Mouse (Mus musculus): ENCODE measurements at regions not wholly inside any gene's neighbourhood (a gene's known extent, or its start where the extent isn't known, plus 50 kb on each side); places are given as distances from the start of the nearest gene placed in this dataset.

DNA sequence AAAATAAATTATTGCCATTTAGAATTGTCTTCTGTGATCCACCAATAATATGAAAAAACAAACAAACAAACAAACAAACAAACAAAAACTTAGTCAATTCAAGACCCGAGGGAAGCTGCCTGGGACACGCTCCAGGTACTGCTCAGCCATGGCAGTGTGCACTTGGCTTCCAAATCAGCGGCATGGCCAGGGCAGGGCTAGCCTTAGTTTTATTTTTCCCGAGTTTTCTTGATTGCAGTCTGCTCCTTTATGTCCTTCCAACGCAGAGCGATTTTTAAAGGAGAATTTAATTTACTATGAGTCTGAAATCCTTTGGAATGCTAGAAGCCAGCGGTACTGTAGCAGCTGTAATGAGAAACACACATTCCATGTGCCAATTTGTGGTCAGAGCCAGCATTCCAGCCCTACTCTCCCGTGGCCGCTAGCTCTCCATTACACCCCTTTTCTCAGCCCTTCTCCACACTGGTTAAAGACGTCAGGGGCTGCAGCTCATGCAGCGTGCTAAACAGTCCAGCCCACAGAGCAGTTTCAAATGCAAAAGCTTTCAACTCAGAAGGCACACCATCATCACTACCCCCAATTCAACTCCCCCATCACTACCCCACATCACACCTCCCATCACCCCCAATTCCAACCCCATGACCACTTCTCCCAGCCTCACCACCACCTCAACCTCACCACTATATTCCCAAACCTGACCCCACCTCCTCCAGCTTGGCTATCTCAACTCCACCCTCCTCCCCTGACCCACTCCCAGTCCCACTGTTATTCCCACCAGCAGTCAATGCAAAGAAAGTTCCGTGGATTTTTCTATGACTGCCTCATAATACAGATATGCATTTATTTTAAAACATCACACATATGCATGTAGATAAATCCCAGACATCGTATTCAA, 187.9 kb upstream of the Gas1 start:
- no peak for DNase-seq (ENCODE audit: low spot score in 2 of 2)

GRCm38 (mm10) chr13:60369216-60369615, 192.1 kb upstream of the Gas1 start:
- no peak for DNase-seq (ENCODE audit: low spot score in 2 of 2)

DNA sequence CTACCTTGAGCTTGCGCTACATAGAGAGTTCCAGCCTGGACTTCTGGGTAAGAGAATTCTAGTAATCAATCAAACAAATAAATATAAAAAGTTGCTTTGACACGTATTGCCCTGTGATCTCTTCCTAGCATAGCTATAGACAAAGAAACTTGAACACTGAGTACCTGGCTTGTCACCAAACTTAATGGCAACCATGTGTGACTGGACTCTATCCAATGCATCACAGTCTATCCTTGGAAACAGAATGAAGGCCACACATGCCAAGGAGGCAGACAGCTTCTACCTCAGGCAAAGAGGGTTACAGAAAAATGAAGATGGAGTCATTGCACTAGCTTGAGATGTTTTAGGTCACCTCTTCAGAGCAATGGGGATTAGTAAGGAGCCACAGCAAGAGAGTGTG, 194.5 kb upstream of the Gas1 start:
- DNase-seq (ENCODE audit: low spot score in 2 of 2): no peak

DNA sequence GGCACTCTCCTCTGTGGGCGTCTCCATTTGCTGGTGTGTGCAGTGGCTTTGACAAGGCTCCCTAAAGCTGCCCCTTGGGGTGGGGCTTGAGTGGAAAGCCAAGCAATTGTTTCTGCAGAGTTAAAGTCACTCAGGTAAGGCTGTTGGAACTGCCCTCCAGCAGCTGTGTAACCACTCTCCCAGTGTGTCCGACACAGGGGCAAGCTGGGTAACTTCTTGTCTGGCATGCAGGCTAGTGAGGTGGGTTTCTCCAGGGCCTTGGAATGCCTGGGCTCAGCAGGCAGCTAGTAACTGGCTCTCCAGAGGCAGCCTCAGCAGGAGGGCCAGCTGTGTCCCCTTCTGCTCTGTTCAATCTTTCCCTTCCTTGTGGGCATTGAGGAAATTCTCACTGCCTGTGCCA, 199.5 kb upstream of the Gas1 start:
- no peak for DNase-seq (ENCODE audit: low spot score in 2 of 2)

DNA sequence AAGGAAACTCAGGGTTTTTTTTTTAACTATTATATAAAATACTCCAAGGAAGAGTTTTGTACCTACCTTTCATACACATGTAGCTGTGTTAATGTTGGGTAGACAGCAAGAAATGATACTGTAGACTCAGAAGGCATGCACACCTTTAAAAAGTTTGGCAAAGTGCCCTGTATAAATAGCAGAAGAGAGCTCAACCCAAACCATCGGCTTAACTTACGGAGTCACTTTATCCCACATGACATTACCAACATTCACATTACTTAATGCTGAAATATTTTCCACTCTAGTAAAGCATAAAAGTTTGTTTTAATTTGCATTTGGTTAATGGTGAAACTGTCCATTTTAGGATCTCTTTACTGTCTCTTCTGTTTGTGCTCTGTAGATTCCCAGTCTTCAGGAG, 205.7 kb upstream of the Gas1 start:
- no peak for DNase-seq (ENCODE audit: low spot score in 2 of 2)

GRCm38 (mm10) chr13:60398836-60399235, 202.9 kb upstream of the Dapk1 start:
- DNase-seq (ENCODE audit: low spot score in 2 of 2): no peak

GRCm38 (mm10) chr13:60400764-60401487, 200.8 kb upstream of the Dapk1 start:
- DNase-seq (ENCODE audit: low spot score in 2 of 2): no peak

DNA sequence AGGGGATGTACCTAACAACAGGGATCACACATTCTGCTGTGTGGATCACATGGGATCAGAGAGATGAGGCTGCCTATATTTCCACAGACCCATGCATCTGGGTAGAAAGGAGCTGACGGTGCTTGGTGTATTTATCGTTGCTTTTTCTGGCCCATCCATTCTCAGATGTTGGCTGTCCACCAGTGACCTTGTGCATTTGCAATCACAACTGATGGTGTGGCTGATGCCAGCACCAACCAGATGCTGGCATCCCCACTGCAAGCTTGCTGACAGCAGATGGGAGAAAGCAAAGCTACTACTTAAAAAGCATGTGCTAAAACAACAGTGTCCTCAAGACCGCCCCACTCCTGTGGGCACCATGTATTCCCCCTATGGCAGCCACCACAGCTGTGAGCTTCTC, 198.3 kb upstream of the Dapk1 start:
- DNase-seq (ENCODE audit: low spot score in 2 of 2): peak in 1 of 2 experiments; percentile 15

DNA sequence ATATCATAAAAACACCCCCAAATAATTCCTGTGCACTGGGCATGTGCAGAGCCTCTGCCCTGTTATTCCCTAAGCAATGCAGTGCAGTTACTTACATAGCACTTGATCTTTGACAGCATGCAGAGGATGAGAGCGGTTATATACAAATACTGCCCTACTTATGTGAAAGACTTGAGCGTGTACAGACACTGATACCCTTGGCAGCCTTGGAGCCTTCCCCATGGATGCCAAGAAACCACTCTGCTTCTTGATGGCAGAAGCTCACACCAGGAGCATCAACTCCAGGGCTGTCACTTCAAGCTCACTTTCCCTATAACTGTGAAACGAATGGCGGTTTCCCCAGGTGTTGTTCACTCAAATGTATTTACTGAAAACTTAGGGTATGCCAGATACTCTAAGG, 194.4 kb upstream of the Dapk1 start:
- no peak for DNase-seq (ENCODE audit: low spot score in 2 of 2)

DNA sequence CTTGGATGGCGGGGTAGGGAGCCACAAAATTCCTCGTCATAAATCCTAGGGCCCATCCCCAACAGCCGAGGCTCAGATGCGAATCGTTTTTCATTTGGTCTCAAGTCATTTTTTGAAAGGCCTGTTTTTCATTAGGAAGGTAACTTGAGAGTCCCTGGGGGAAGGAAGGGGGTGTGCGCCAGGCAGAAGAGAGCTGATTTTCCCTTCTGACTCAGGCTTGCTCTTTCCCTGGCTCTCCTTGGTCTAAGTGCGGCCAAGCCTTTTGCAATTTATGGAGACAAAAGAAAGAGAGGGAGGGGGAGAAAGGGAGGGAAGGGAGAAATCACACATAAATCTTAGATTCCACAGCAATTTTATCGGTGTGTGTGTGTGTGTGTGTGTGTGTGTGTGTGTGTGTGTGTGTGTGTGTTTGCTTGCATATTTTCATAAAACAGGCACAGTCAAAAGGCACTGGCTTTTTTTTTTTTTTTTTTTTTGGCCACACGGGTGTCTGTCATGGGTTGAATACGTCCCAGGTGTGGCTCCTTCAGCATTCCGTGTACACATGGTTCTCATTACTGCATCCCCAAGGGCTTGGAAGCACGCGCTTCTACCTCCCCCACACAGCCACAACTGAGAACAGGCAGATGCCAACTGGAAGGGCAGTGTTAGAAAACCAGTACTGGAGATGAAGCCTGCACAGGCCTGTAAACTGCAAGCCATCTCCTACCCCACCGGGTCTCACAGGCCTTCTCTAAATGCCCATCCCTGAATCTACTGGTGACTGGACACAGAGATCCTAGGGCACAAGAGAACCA, 191.8 kb upstream of the Dapk1 start:
- DNase-seq (ENCODE audit: low spot score in 2 of 2): no peak

- DNase-seq (ENCODE audit: low spot score in 2 of 2): no peak
These were observed 185.7 kb upstream of the Dapk1 start for GRCm38 (mm10) chr13:60416024-60416423.

- no peak for DNase-seq (ENCODE audit: low spot score in 2 of 2)
These were observed 184.7 kb upstream of the Dapk1 start for GRCm38 (mm10) chr13:60417015-60417414.

DNA sequence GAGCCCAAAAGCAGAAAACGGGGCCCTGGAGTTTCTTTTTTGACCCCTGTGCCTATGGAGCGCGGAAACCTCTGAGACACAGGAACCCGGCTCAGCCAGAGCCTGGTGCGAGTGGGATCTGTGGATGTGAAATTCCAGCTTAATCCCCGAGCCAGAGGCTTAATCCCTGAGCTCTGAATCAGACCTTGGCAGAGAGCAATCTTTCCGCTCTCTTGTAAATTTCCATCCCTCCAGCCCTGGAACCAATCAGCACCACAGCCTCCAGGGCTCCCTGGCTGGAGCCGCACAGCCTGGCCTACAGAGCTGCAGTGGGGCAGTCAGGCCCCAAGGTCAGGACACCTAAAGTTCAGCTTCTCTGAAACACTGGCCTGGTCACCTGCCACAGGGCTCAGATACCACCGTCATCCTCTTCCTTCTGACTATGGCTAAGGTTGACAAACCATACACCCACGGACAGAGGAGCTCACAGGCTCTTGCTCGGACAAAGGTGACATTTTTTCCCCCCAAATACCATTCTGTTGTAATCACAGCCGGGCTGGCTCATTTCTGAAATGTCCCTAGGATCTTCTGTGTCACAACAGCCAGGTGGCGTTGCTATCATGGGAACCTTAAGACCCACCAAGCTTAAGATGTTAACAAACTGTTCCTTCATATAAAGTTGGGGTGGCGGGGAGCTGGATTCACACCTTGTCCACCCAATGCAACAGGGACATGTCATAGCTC, 184.2 kb upstream of the Dapk1 start:
- no peak for DNase-seq (ENCODE audit: low spot score in 2 of 2)

DNA sequence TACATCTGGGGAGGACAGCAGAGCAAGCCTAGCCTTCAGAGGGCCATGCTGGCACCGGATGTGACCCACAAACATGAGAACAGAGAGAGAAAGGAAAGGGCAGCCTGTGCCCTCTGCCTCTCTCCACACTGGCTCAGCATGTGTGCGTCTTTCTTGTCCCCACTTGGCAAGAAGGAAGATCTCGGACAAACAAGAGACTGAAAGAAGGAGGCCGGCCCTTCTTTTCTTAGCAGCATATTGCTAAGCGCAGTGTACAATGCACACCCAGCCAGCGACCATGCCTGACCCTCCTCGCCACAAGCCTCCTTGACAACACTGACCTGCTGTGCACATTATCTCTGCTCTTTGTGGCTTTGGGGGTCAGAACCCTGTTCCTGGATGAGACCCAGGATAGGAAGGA, 181.4 kb upstream of the Dapk1 start:
- DNase-seq (ENCODE audit: low spot score in 2 of 2): no peak

GRCm38 (mm10) chr13:60420842-60421696, 180.7 kb upstream of the Dapk1 start:
- DNase-seq (ENCODE audit: low spot score in 2 of 2): no peak

DNA sequence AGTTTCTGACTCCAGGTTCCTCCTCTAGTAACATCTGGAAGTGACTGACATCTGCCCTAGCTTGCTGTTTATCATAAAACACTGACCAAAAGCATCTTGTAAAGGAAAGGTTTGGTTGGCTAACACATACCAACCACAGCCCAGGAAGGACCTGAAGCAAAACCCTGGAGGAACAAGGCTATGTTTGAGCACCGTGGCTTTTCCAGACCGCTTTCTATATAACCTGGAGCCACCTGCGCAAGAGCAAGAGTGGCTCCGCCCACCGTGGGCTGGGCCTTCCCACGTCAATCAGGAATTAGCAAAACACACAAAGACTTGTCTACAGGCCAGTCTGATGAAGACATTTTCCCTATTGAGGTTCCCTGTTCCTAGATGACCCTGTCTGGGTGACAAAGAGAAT, 177.5 kb upstream of the Dapk1 start:
- no peak for DNase-seq (ENCODE audit: low spot score in 2 of 2)

DNA sequence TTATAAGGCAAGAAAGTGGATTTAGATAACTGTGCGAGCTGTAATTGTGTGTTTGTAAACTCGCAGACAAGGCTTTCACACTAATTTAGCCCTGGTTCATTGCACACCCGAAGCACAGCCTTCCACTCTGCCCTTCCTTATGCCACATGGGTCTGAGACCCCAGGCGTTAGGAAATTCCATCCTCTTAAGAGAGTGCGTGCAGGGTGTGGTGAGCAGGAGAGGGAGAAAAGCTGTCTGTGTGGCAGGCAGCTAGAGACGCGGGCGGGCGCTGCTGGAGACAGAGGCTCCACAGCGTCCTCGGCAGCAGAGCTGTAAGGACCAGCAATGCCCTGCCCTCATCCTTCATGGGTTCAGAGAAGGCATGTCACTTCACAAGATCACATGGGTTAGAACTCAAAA, 176.6 kb upstream of the Dapk1 start:
- DNase-seq (ENCODE audit: low spot score in 2 of 2): no peak

- DNase-seq (ENCODE audit: low spot score in 2 of 2): no peak
These were observed 176.2 kb upstream of the Dapk1 start for GRCm38 (mm10) chr13:60425556-60425955.

GRCm38 (mm10) chr13:60426192-60426840, 175.4 kb upstream of the Dapk1 start:
- DNase-seq (ENCODE audit: low spot score in 2 of 2): no peak

GRCm38 (mm10) chr13:60427077-60427476, 174.7 kb upstream of the Dapk1 start:
- no peak for DNase-seq (ENCODE audit: low spot score in 2 of 2)
